Mouse (Mus musculus): ENCODE measurements around the gene Eif5. TPM values are rescaled to one million over a fixed set of nuclear protein-coding genes. Genes with fewer than 3 reads are reported as not detected.

The Eif5 gene
- total RNA-seq (2021) (100 to 1,000 TPM; 160 to 170 TPM), polyA plus RNA-seq (2012; rRNA removed) (39.4 and 85.3 TPM in 2 replicates)
- long read RNA-seq, full-length matches to known transcripts = 239 of 291 reads
- long read RNA-seq, partial matches to known transcripts = 42 of 291 reads
- long read RNA-seq, other reads (novel, unspliced or antisense) = 10 of 291 reads

DNA sequence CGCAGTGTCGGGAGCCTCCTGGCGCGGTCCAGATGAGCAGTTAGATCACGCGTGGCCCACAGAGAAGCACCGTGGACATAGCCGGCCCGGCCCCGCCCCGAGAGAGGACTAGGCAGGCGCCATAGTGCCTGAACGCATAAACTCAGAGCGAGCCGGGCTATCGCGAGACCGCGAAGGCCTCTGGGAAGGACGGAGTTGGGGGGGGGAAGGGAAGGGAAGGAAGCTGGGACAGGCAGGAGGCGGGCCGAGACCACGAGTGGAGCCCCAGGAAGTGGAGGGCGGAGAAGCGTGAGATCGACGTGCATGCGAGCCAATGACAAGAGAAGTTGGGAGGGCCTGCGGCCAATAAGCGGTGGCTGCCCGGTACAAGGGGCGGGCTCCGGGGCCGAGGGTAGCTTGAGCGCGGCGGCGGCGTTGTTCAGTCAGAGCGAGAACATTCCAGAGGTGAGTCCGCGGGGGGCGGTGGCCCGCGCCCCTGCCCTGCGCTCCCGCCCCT is at the start of gene Eif5:
TSS of gene Eif5 (plus strand) at position 221 of the 496 bp plus-strand sequence.
- intact Hi-C loops (cut with DNase I) = loop anchor here (2.0 kb wide), 1 partner anchor 37 kb away; the partner anchor contains the start of gene Mark3
- peaks cover 2% of the 10 kb centered on the region for H3K4me1 ChIP-seq (ENCODE audit: control insufficient read depth, insufficient read depth, low read length)
- peaks cover 34% of the 10 kb centered on the region for H3K36me3 ChIP-seq (ENCODE audit: control insufficient read depth, insufficient read depth, low read length)
- H3K4me3 ChIP-seq = peak within 1 kb of the TSS; percentile 77
- peak; percentile 100 for DNase-seq
- H3K27me3 ChIP-seq (ENCODE audit: control insufficient read depth, insufficient read depth, low read length) = no peaks in the 10 kb centered on the region
- WGBS = under 1% methylated on average over 39 of the region's 47 CpGs
- TF ChIP-seq POLR2A (IDR thresholded peaks at IDR 0.05; ENCODE audit: insufficient read depth, low read depth, low read length) (peak; percentile 91), EP300 (IDR thresholded peaks at IDR 0.05; ENCODE audit: insufficient read depth, low read depth, low read length) (peak; percentile 95), CTCF (IDR thresholded peaks at IDR 0.05) (no peak)
- H3K79me2 ChIP-seq (replicated peaks; ENCODE audit: control insufficient read depth, insufficient read depth, low read length) = 0 out of 2 replicates have a peak, but pooled peaks cover 3% of the 10 kb centered on the region
- H3K9ac ChIP-seq (ENCODE audit: low read depth, low read length) = peak within 1 kb of the TSS; percentile 96
- H3K27ac ChIP-seq = peak within 1 kb of the TSS; percentile 99

- Histone ChIP-seq H3K27me3 (ENCODE audit: control insufficient read depth, insufficient read depth, low read length) (peaks cover 15% of the 10 kb centered on the region), H3K4me1 (ENCODE audit: control insufficient read depth, insufficient read depth, low read length) (no peaks in the 10 kb centered on the region), H3K36me3 (ENCODE audit: control insufficient read depth, insufficient read depth, low read length) (no peaks in the 10 kb centered on the region), H3K27ac (no peak overlapping the region), H3K79me2 (replicated peaks; ENCODE audit: control insufficient read depth, insufficient read depth, low read length) (no peaks in the 10 kb centered on the region), H3K4me3 (no peak overlapping the region), H3K9ac (ENCODE audit: low read depth, low read length) (no peak overlapping the region)
- intact Hi-C loops (cut with DNase I) = no loop called here
- TF ChIP-seq CTCF (IDR thresholded peaks at IDR 0.05) = no peak
- TF ChIP-seq POLR2A (IDR thresholded peaks at IDR 0.05; ENCODE audit: insufficient read depth, low read depth, low read length) = no peak
- no peak for TF ChIP-seq EP300 (IDR thresholded peaks at IDR 0.05; ENCODE audit: insufficient read depth, low read depth, low read length)
- no peak for DNase-seq
- whole genome bisulfite sequencing = 85% methylated on average over 11 of the region's 11 CpGs
These were observed 48.5 kb upstream of the Eif5 start for GRCm38 (mm10) chr12:111489261-111489865.

DNA sequence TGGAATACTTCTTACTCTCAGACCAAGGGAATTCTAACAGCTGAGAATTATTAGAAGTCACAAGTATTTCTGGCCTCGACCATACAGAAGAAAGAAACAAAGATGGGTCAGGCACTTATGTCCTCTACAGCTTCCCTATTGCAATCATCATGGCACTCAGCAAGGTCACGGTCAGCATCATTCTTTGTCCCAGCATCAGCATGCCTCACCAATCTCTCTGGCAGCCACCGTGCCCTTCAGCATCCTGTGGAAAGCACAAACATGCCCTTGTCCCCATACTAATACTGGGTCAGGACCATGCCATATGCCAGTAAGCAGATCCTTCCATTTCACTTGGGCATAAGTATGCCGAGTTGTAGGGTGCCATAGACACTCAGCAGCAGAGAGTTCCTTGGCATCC is 42.9 kb upstream of the Eif5 start:
- no peak overlapping the region for H3K4me3 ChIP-seq
- no peaks in the 10 kb centered on the region for H3K79me2 ChIP-seq (replicated peaks; ENCODE audit: control insufficient read depth, insufficient read depth, low read length)
- H3K9ac ChIP-seq (ENCODE audit: low read depth, low read length) = no peak overlapping the region
- no peak overlapping the region for H3K27ac ChIP-seq
- H3K36me3 ChIP-seq (ENCODE audit: control insufficient read depth, insufficient read depth, low read length) = no peaks in the 10 kb centered on the region
- H3K27me3 ChIP-seq (ENCODE audit: control insufficient read depth, insufficient read depth, low read length) = no peaks in the 10 kb centered on the region
- TF ChIP-seq POLR2A (IDR thresholded peaks at IDR 0.05; ENCODE audit: insufficient read depth, low read depth, low read length) (no peak), CTCF (IDR thresholded peaks at IDR 0.05) (no peak), EP300 (IDR thresholded peaks at IDR 0.05; ENCODE audit: insufficient read depth, low read depth, low read length) (no peak)
- 61% methylated on average over 4 of the region's 4 CpGs for WGBS
- H3K4me1 ChIP-seq (ENCODE audit: control insufficient read depth, insufficient read depth, low read length) = no peaks in the 10 kb centered on the region
- no peak for DNase-seq
- intact Hi-C loops (cut with DNase I) = no loop called here

- DNase-seq = no peak
- H3K27me3 ChIP-seq (ENCODE audit: control insufficient read depth, insufficient read depth, low read length) = no peaks in the 10 kb centered on the region
- WGBS = 50% methylated on average over 2 of the region's 2 CpGs
- no peaks in the 10 kb centered on the region for H3K4me1 ChIP-seq (ENCODE audit: control insufficient read depth, insufficient read depth, low read length)
- TF ChIP-seq POLR2A (IDR thresholded peaks at IDR 0.05; ENCODE audit: insufficient read depth, low read depth, low read length) (no peak), CTCF (IDR thresholded peaks at IDR 0.05) (peak; percentile 50), EP300 (IDR thresholded peaks at IDR 0.05; ENCODE audit: insufficient read depth, low read depth, low read length) (no peak)
- intact Hi-C loops (cut with DNase I) = no loop called here
- no peak overlapping the region for H3K9ac ChIP-seq (ENCODE audit: low read depth, low read length)
- no peaks in the 10 kb centered on the region for H3K79me2 ChIP-seq (replicated peaks; ENCODE audit: control insufficient read depth, insufficient read depth, low read length)
- no peak overlapping the region for H3K27ac ChIP-seq
- H3K4me3 ChIP-seq = no peak overlapping the region
- no peaks in the 10 kb centered on the region for H3K36me3 ChIP-seq (ENCODE audit: control insufficient read depth, insufficient read depth, low read length)
These were observed 40.7 kb upstream of the Eif5 start for GRCm38 (mm10) chr12:111497076-111497475.

DNA sequence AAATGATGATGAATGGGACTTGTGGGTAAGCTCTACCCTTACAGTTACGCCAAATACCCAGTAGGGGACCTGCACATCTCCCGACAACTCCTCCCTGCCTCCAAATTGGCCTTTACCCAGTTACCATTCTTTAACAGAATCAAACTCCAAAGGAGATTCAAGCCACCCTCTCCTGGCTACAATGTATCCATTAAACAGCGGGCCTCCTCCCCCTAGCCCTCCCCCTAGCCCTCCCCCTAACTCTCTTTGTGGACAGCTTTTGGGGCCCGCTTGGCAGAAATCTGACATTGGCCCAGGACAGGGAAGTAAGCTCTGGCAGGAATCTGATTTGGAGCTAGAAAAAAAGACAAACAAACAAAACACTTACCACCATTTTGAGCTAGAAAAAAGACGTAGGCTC is 38.2 kb upstream of the Eif5 start:
- intact Hi-C loops (cut with DNase I) = no loop called here
- H3K27ac ChIP-seq = no peak overlapping the region
- no peak for DNase-seq
- H3K9ac ChIP-seq (ENCODE audit: low read depth, low read length) = no peak overlapping the region
- H3K36me3 ChIP-seq (ENCODE audit: control insufficient read depth, insufficient read depth, low read length) = no peaks in the 10 kb centered on the region
- 74% methylated on average over 5 of the region's 5 CpGs for WGBS
- TF ChIP-seq POLR2A (IDR thresholded peaks at IDR 0.05; ENCODE audit: insufficient read depth, low read depth, low read length) = no peak
- TF ChIP-seq EP300 (IDR thresholded peaks at IDR 0.05; ENCODE audit: insufficient read depth, low read depth, low read length) = no peak
- no peak for TF ChIP-seq CTCF (IDR thresholded peaks at IDR 0.05)
- no peaks in the 10 kb centered on the region; the same call in 1 of the 2 replicates for H3K4me1 ChIP-seq (ENCODE audit: control insufficient read depth, insufficient read depth, low read length)
- H3K79me2 ChIP-seq (replicated peaks; ENCODE audit: control insufficient read depth, insufficient read depth, low read length) = no peaks in the 10 kb centered on the region
- no peak overlapping the region for H3K4me3 ChIP-seq
- no peaks in the 10 kb centered on the region for H3K27me3 ChIP-seq (ENCODE audit: control insufficient read depth, insufficient read depth, low read length)

GRCm38 (mm10) chr12:111500725-111501124 is 37.1 kb upstream of the Eif5 start:
- Histone ChIP-seq H3K4me1 (ENCODE audit: control insufficient read depth, insufficient read depth, low read length) (no peaks in the 10 kb centered on the region; the same call in 1 of the 2 replicates), H3K9ac (ENCODE audit: low read depth, low read length) (no peak overlapping the region), H3K27ac (no peak overlapping the region), H3K27me3 (ENCODE audit: control insufficient read depth, insufficient read depth, low read length) (no peaks in the 10 kb centered on the region), H3K79me2 (replicated peaks; ENCODE audit: control insufficient read depth, insufficient read depth, low read length) (no peaks in the 10 kb centered on the region), H3K36me3 (ENCODE audit: control insufficient read depth, insufficient read depth, low read length) (no peaks in the 10 kb centered on the region), H3K4me3 (no peak overlapping the region)
- DNase-seq = no peak
- no peak for TF ChIP-seq POLR2A (IDR thresholded peaks at IDR 0.05; ENCODE audit: insufficient read depth, low read depth, low read length)
- TF ChIP-seq EP300 (IDR thresholded peaks at IDR 0.05; ENCODE audit: insufficient read depth, low read depth, low read length) = no peak
- TF ChIP-seq CTCF (IDR thresholded peaks at IDR 0.05) = no peak
- intact Hi-C loops (cut with DNase I) = no loop called here
- WGBS = 38% methylated on average over 5 of the region's 5 CpGs
